21 mouse cellular contexts compared by ENCODE assay signal in the genomic region with DNA sequence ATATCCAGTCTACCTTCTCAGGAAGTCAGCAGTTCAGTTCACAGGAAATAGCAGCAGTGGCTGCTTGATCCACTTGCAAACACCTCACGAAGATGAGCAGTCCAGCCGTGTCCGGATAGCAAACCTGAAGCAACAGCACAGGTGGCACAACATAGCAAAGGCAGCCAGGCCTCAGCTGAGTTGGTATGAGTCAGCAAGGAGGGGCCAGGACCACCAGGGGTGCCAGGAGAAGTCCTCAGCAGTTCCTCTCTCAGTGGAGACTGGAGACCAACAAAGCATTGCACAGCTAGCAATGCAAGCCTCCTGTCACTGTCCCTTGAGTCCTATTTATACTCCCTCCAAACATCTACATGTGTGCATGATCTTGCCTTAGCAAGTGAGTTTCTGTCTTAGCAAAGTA.
DNase-seq lines count a peak whose midpoint lies in the region; ATAC-seq and TF ChIP-seq lines count a peak whose summit lies in the region.
"Had no signal": no experiment of that assay in that cellular context is flagged by ENCODE, and none has a peak within 500 bp of the region (broad histone marks: within the 10 kb centered on the region; RNA-seq: fewer than 3 reads in every experiment).

No protein-coding gene starts in this region.

- intact Hi-C loops in left cerebral cortex, postnatal 25 days (cut with DNase I) = no loop called here

- peak; percentile 62; the same call in 1 of the 2 replicates for TF ChIP-seq EP300 in ES-Bruce4 (IDR thresholded peaks at IDR 0.05; ENCODE audit: insufficient read depth, low read depth, low read length)

- TF ChIP-seq CTCF in E14TG2a.4 (conservative IDR thresholded peaks at IDR 0.05; ENCODE audit: low read length) (no peak), ES-Bruce4 (IDR thresholded peaks at IDR 0.05; ENCODE audit: low read depth, low read length) (no peak)

- TF ChIP-seq POLR2A in ES-Bruce4 (IDR thresholded peaks at IDR 0.05; ENCODE audit: insufficient read depth, low read length) = no peak

- 0 out of 2 replicates have a peak overlapping the region, but pooled peaks have one; percentile 4 for H3K4me3 ChIP-seq in E14TG2a.4 (replicated peaks; ENCODE audit: low read length)
- no peak overlapping the region for H3K4me3 ChIP-seq in ES-Bruce4 (ENCODE audit: low read depth, low read length)
- no peak overlapping the region for H3K4me3 ChIP-seq in embryonic facial prominence, embryonic 10.5 days
- H3K4me3 ChIP-seq: forebrain, embryonic 10.5 days; forebrain, embryonic 13.5 days; hindbrain, embryonic 13.5 days; intestine, embryonic 15.5 days had no signal

- H3K27me3 ChIP-seq in E14TG2a.4 (ENCODE audit: insufficient read depth, low read length) (no peaks in the 10 kb centered on the region), ES-Bruce4 (ENCODE audit: control insufficient read depth, insufficient read depth, low read length, poor library complexity, severe bottlenecking) (no peaks in the 10 kb centered on the region)
- H3K27me3 ChIP-seq in embryonic facial prominence, embryonic 10.5 days (replicated peaks; ENCODE audit: low read depth, poor library complexity, severe bottlenecking) = no peaks in the 10 kb centered on the region
- H3K27me3 ChIP-seq: forebrain, embryonic 13.5 days; hindbrain, embryonic 13.5 days; intestine, embryonic 15.5 days had no signal

- H3K9ac ChIP-seq in ES-Bruce4 (ENCODE audit: low read depth, poor library complexity, severe bottlenecking) = no peak overlapping the region
- H3K9ac ChIP-seq: forebrain, embryonic 13.5 days; hindbrain, embryonic 13.5 days; intestine, embryonic 15.5 days had no signal

- no peak overlapping the region for H3K27ac ChIP-seq in ES-Bruce4 (ENCODE audit: insufficient read depth, low read length)
- H3K27ac ChIP-seq in embryonic facial prominence, embryonic 10.5 days (replicated peaks) = 0 out of 2 replicates have a peak overlapping the region, but pooled peaks have one; percentile 37
- H3K27ac ChIP-seq: forebrain, embryonic 10.5 days; forebrain, embryonic 13.5 days; hindbrain, embryonic 13.5 days; intestine, embryonic 15.5 days had no signal

- H3K9me3 ChIP-seq in E14TG2a.4 (ENCODE audit: low read length) (no peaks in the 10 kb centered on the region), ES-Bruce4 (replicated peaks; ENCODE audit: control insufficient read depth, insufficient read depth, low read length, poor library complexity, severe bottlenecking) (no peaks in the 10 kb centered on the region)
- H3K9me3 ChIP-seq in embryonic facial prominence, embryonic 10.5 days = no peaks in the 10 kb centered on the region
- H3K9me3 ChIP-seq: forebrain, embryonic 10.5 days; forebrain, embryonic 13.5 days; hindbrain, embryonic 13.5 days; intestine, embryonic 15.5 days had no signal

- H3K4me1 ChIP-seq in E14TG2a.4 (replicated peaks; ENCODE audit: low read depth, low read length) (peaks cover 84% of the 10 kb centered on the region), ES-Bruce4 (ENCODE audit: control insufficient read depth, insufficient read depth, low read length) (peaks cover 2% of the 10 kb centered on the region)
- H3K4me1 ChIP-seq in embryonic facial prominence, embryonic 10.5 days = peaks cover 17% of the 10 kb centered on the region
- H3K4me1 ChIP-seq: forebrain, embryonic 13.5 days; intestine, embryonic 15.5 days had no signal

- H3K36me3 ChIP-seq in E14TG2a.4 (ENCODE audit: insufficient read depth, low read length) (no peaks in the 10 kb centered on the region), ES-Bruce4 (ENCODE audit: control insufficient read depth, insufficient read depth, low read length, poor library complexity, severe bottlenecking) (no peaks in the 10 kb centered on the region)
- 0 out of 2 replicates have a peak, but pooled peaks cover 3% of the 10 kb centered on the region for H3K36me3 ChIP-seq in embryonic facial prominence, embryonic 10.5 days (replicated peaks)
- H3K36me3 ChIP-seq: forebrain, embryonic 10.5 days; hindbrain, embryonic 13.5 days; intestine, embryonic 15.5 days had no signal

- 88% methylated on average over 3 of the region's 3 CpGs for WGBS in embryonic facial prominence, embryonic 10.5 days

- peak; percentile 29; the same call in 1 of the 2 replicates for ATAC-seq in megakaryocyte progenitor cell, adult 5-6 weeks (replicated peaks; ENCODE audit: poor library complexity)
- ATAC-seq: CD4-positive, CD25-positive, alpha-beta regulatory T cell, adult 4 months; forebrain, embryonic 13.5 days; forebrain, embryonic 16.5 days; hindbrain, embryonic 16.5 days; intestine, embryonic 15.5 days had no signal

- DNase-seq in embryonic facial prominence, embryonic 10.5 days (ENCODE audit: low spot score) = no peak
- DNase-seq in lung, adult 18-20 months = no peak
- no peak for DNase-seq in left cerebral cortex, postnatal 25 days (ENCODE audit: low spot score in 2 of 2)
- DNase-seq: adrenal gland, postnatal 10 days; adrenal gland, postnatal 36 days; cerebellum, adult 11 months; cerebellum, adult 9-11 months; cerebellum, postnatal 36 days; embryo, embryonic 11 days; gastrocnemius, postnatal 10 days; heart, adult 11 months had no signal
